Mouse (Mus musculus) hindbrain, embryonic 16.5 days (tissue): ENCODE results near the gene Evi5. TPM values are rescaled to one million over a fixed set of nuclear protein-coding genes. Genes with fewer than 3 reads are reported as not detected.

Source experiments
- ATAC-seq: fragments of 200-750 bp; cut with Nextera tagmentation; 2 replicates; pipeline ENCODE4 v1.8.0; 2017; ENCODE audit warnings: moderate TSS enrichment, moderate library complexity
- H3K27ac ChIP-seq: fragments of 300-500 bp; sonication (generic); 2 replicates; pipeline ENCODE4 v1.5.1; 2014; ENCODE audit warnings: low read depth, mild to moderate bottlenecking, control low read depth, low read length, moderate library complexity
- H3K27me3 ChIP-seq: fragments of 300-500 bp; sonication (generic); replicated peaks from 2 replicates; pipeline ENCODE4 v1.6.1; 2014; ENCODE audit warnings: low read length; ENCODE audit not compliant: control insufficient read depth, insufficient read depth
- H3K36me3 ChIP-seq: fragments of 300-500 bp; sonication (generic); 2 replicates; pipeline ENCODE4 v1.6.1; 2014; ENCODE audit warnings: mild to moderate bottlenecking, low read length, moderate library complexity, mixed read lengths; ENCODE audit not compliant: control insufficient read depth, insufficient read depth
- H3K4me1 ChIP-seq: fragments of 300-500 bp; sonication (generic); 2 replicates; pipeline ENCODE4 v1.6.1; 2014; ENCODE audit warnings: low read depth, low read length; ENCODE audit not compliant: control insufficient read depth, insufficient read depth
- H3K4me2 ChIP-seq: fragments of 300-500 bp; sonication (generic); 2 replicates; pipeline ENCODE4 v1.6.1; 2014; ENCODE audit warnings: mild to moderate bottlenecking, low read length, control low read depth, moderate library complexity
- H3K4me3 ChIP-seq: fragments of 300-500 bp; sonication (generic); 2 replicates; pipeline ENCODE4 v1.5.1; 2014; ENCODE audit warnings: mild to moderate bottlenecking, low read length, control low read depth, moderate library complexity
- H3K9ac ChIP-seq: fragments of 300-500 bp; sonication (generic); 2 replicates; pipeline ENCODE4 v1.6.1; 2014; ENCODE audit warnings: low read depth, mild to moderate bottlenecking, control low read depth, low read length, moderate library complexity
- H3K9me3 ChIP-seq: fragments of 300-500 bp; sonication (generic); 2 replicates; pipeline ENCODE4 v1.6.1; 2014; ENCODE audit warnings: mild to moderate bottlenecking, low read length, moderate library complexity; ENCODE audit not compliant: control insufficient read depth
- WGBS: fragments of 180-500 bp; shearing (Covaris S2); extraction: QIAGEN DNeasy Blood & Tissue Kit; methylation state at CpG from one replicate; pipeline ENCODE4 v1.1.7; 2014; 5-methylcytosine and 5-hydroxymethylcytosine counted together
- polyA plus RNA-seq: library from polyadenylated mRNA; unstranded; fragments of >200 nt; fragmentation: Nextera tagmentation; extraction: Ambion mirVana; gene quantifications from 2 replicates; pipeline ENCODE4 v1.2.1, GENCODE M21; 2015

Evi5 gene
- polyA plus RNA-seq, 1 experiment from 2014 or later: 58.7 TPM

- H3K27ac ChIP-seq: no peak overlapping the region
- H3K4me3 ChIP-seq: no peak overlapping the region
- no peaks in the 10 kb centered on the region for H3K36me3 ChIP-seq
- ATAC-seq: no peak
- H3K27me3 ChIP-seq: no peaks in the 10 kb centered on the region
- H3K4me1 ChIP-seq: no peaks in the 10 kb centered on the region
- no peaks in the 10 kb centered on the region for H3K9me3 ChIP-seq
- H3K9ac ChIP-seq: no peak overlapping the region
- H3K4me2 ChIP-seq: no peak overlapping the region
Observed at GRCm38 (mm10) chr5:107875261-107875611, 329 bp upstream of the Evi5 start.

- Histone ChIP-seq H3K4me2 (no peak overlapping the region), H3K4me1 (no peaks in the 10 kb centered on the region), H3K9ac (no peak overlapping the region), H3K4me3 (no peak overlapping the region), H3K9me3 (no peaks in the 10 kb centered on the region), H3K27me3 (no peaks in the 10 kb centered on the region), H3K36me3 (no peaks in the 10 kb centered on the region), H3K27ac (no peak overlapping the region)
- ATAC-seq: no peak
- 70% methylated on average over 7 of the region's 7 CpGs for WGBS
Observed at GRCm38 (mm10) chr5:107873886-107874302, 1.0 kb downstream of the Evi5 start.

- Histone ChIP-seq H3K4me3 (no peak overlapping the region), H3K27ac (no peak overlapping the region), H3K9me3 (no peaks in the 10 kb centered on the region), H3K36me3 (no peaks in the 10 kb centered on the region), H3K4me1 (no peaks in the 10 kb centered on the region), H3K27me3 (no peaks in the 10 kb centered on the region), H3K4me2 (no peak overlapping the region), H3K9ac (no peak overlapping the region)
- WGBS: 92% methylated on average over 6 of the region's 6 CpGs
- ATAC-seq: no peak
Observed at GRCm38 (mm10) chr5:107873330-107873729, 1.6 kb downstream of the Evi5 start.

- no peaks in the 10 kb centered on the region for H3K36me3 ChIP-seq
- H3K4me3 ChIP-seq: no peak overlapping the region
- no peak for ATAC-seq
- H3K27ac ChIP-seq: no peak overlapping the region
- no peaks in the 10 kb centered on the region for H3K9me3 ChIP-seq
- H3K4me2 ChIP-seq: no peak overlapping the region
- WGBS: 61% methylated on average over 2 of the region's 2 CpGs
- peaks cover 6% of the 10 kb centered on the region for H3K4me1 ChIP-seq
- H3K9ac ChIP-seq: no peak overlapping the region
- H3K27me3 ChIP-seq: no peaks in the 10 kb centered on the region
Observed at GRCm38 (mm10) chr5:107869701-107870100, 5.2 kb downstream of the Evi5 start.

GRCm38 (mm10) chr5:107868905-107869424, 5.9 kb downstream of the Evi5 start:
- WGBS: under 1% methylated on average over 55 of the region's 58 CpGs
- H3K9ac ChIP-seq: peak overlapping the region; percentile 93
- peak overlapping the region; percentile 94 for H3K4me3 ChIP-seq
- H3K36me3 ChIP-seq: no peaks in the 10 kb centered on the region
- peak; percentile 99 for ATAC-seq
- peak overlapping the region; percentile 69 for H3K4me2 ChIP-seq
- H3K4me1 ChIP-seq: peaks cover 6% of the 10 kb centered on the region
- no peaks in the 10 kb centered on the region for H3K9me3 ChIP-seq
- H3K27me3 ChIP-seq: no peaks in the 10 kb centered on the region
- peak overlapping the region; percentile 95 for H3K27ac ChIP-seq

- WGBS: under 1% methylated on average over 33 of the region's 82 CpGs
- H3K4me2 ChIP-seq: peak overlapping the region; percentile 69
- no peaks in the 10 kb centered on the region for H3K27me3 ChIP-seq
- peak overlapping the region; percentile 95 for H3K27ac ChIP-seq
- peak overlapping the region; percentile 94 for H3K4me3 ChIP-seq
- H3K4me1 ChIP-seq: peaks cover 6% of the 10 kb centered on the region
- peak; percentile 83 for ATAC-seq
- H3K9ac ChIP-seq: peak overlapping the region; percentile 93
- H3K36me3 ChIP-seq: no peaks in the 10 kb centered on the region
- no peaks in the 10 kb centered on the region for H3K9me3 ChIP-seq
Observed at GRCm38 (mm10) chr5:107867970-107868904, 6.7 kb downstream of the Evi5 start.

GRCm38 (mm10) chr5:107866127-107867126, 8.5 kb downstream of the Evi5 start:
- H3K27ac ChIP-seq: no peak overlapping the region
- no peak for ATAC-seq
- H3K9me3 ChIP-seq: no peaks in the 10 kb centered on the region

GRCm38 (mm10) chr5:107863971-107864370, 10.9 kb downstream of the Evi5 start:
- Histone ChIP-seq H3K36me3 (no peaks in the 10 kb centered on the region), H3K27me3 (no peaks in the 10 kb centered on the region), H3K9me3 (no peaks in the 10 kb centered on the region), H3K4me3 (no peak overlapping the region), H3K9ac (no peak overlapping the region), H3K4me1 (peaks cover 6% of the 10 kb centered on the region), H3K27ac (no peak overlapping the region), H3K4me2 (no peak overlapping the region)
- WGBS: 89% methylated on average over 3 of the region's 3 CpGs
- no peak for ATAC-seq

More at GRCm38 (mm10) chr5:107866127-107867126, 8.5 kb downstream of the Evi5 start:
- H3K4me1 ChIP-seq: peaks cover 6% of the 10 kb centered on the region
- H3K4me3 ChIP-seq: no peak overlapping the region
- WGBS: 69% methylated on average over 2 of the region's 2 CpGs
- H3K9ac ChIP-seq: no peak overlapping the region
- H3K36me3 ChIP-seq: no peaks in the 10 kb centered on the region
- H3K4me2 ChIP-seq: peak overlapping the region; percentile 5; the same call in 1 of the 2 replicates
- no peaks in the 10 kb centered on the region for H3K27me3 ChIP-seq
